Mouse (Mus musculus): ENCODE data around the gene Hdac11.
A peak's percentile ranks its signal among the peaks of the same experiment; 100 is the strongest.

Hdac11 gene

GRCm38 (mm10) chr6:91171396-91171895 lies 15.0 kb downstream of the Hdac11 start:
- no peak for DNase-seq

GRCm38 (mm10) chr6:91172381-91172780 lies 15.9 kb downstream of the Hdac11 start:
- DNase-seq: no peak

- DNase-seq: peak; percentile 44 to 75
Measured at GRCm38 (mm10) chr6:91173221-91173880, 16.9 kb downstream of the Hdac11 start.

- DNase-seq: no peak
Measured at GRCm38 (mm10) chr6:91174211-91174610, 17.7 kb downstream of the Hdac11 start.

GRCm38 (mm10) chr6:91180767-91181171 lies 24.3 kb downstream of the Hdac11 start:
- no peak for DNase-seq

- DNase-seq: peak; percentile 77 to 78
Measured at GRCm38 (mm10) chr6:91181320-91181719, 24.9 kb downstream of the Hdac11 start.

- DNase-seq: no peak
Measured at GRCm38 (mm10) chr6:91182075-91182490, 25.6 kb downstream of the Hdac11 start.

- DNase-seq: no peak
Measured at GRCm38 (mm10) chr6:91183041-91183440, 26.6 kb downstream of the Hdac11 start.

- no peak for DNase-seq
Measured at GRCm38 (mm10) chr6:91183980-91184379, 27.5 kb downstream of the Hdac11 start.

- no peak for DNase-seq
Measured at GRCm38 (mm10) chr6:91184776-91185175, 28.3 kb downstream of the Hdac11 start.

- DNase-seq: no peak
Measured at GRCm38 (mm10) chr6:91185502-91185901, 29.0 kb downstream of the Hdac11 start.

- peak in 1 of 2 experiments; percentile 47 for DNase-seq
Measured at GRCm38 (mm10) chr6:91186161-91186931, 29.9 kb downstream of the Hdac11 start.

GRCm38 (mm10) chr6:91186934-91187333 lies 30.5 kb downstream of the Hdac11 start:
- DNase-seq: no peak

GRCm38 (mm10) chr6:91187871-91188270 lies 31.4 kb downstream of the Hdac11 start:
- DNase-seq: peak in 1 of 2 experiments; percentile 13

- no peak for DNase-seq
Measured at GRCm38 (mm10) chr6:91189971-91190370, 33.5 kb downstream of the Hdac11 start.

- no peak for DNase-seq
Measured at GRCm38 (mm10) chr6:91191465-91191864, 35.0 kb downstream of the Hdac11 start.

GRCm38 (mm10) chr6:91192421-91192820 lies 36.0 kb downstream of the Hdac11 start:
- no peak for DNase-seq

GRCm38 (mm10) chr6:91192851-91193545 lies 36.5 kb downstream of the Hdac11 start:
- no peak for DNase-seq

- no peak for DNase-seq
Measured at GRCm38 (mm10) chr6:91198456-91198855, 42.0 kb downstream of the Hdac11 start.

- no peak for DNase-seq
Measured at GRCm38 (mm10) chr6:91200429-91201188, 44.1 kb downstream of the Hdac11 start.

GRCm38 (mm10) chr6:91201881-91202341 lies 45.4 kb downstream of the Hdac11 start:
- DNase-seq: no peak

- DNase-seq: no peak
Measured at GRCm38 (mm10) chr6:91202571-91202970, 46.1 kb downstream of the Hdac11 start.

Data from kidney, postnatal 36 days (tissue).